Mouse (Mus musculus) gastrocnemius, postnatal 10 days (tissue): ENCODE results near the gene Lage3. TPM values are rescaled to one million over a fixed set of nuclear protein-coding genes. Genes with fewer than 3 reads are reported as not detected.

Source experiments
- microRNA-seq, 2 experiments: library from miRNA; unstranded; fragments of <30 nt; microRNA quantifications; one replicate each; pipeline ENCODE4 v1.2.0; 2021
- total RNA-seq, 2 experiments: library from RNA; stranded (reverse); gene quantifications; 2 replicates each; pipeline ENCODE4 v1.2.3; 2021

Lage3 gene
- total RNA-seq, 2 experiments from 2014 or later, result 40.6 to 45.2 TPM

Small RNA genes lying within 50 kb of the gene (microRNA-seq; reads per million reads assigned to microRNA genes)
- gene Mir7092, result 0 reads per million in 2 experiments

Other genes starting within 250 kb of the Lage3 start
- gene Opn1mw, start 226.2 kb downstream of the Lage3 start, total RNA-seq, result not detected
- gene Mecp2, start 218.3 kb downstream of the Lage3 start, total RNA-seq, result 10 to 100 TPM; 32.5 to 38.9 TPM
- not detected for gene Tex28, start 185.8 kb downstream of the Lage3 start, total RNA-seq
- not detected for gene Tktl1, start 176.4 kb downstream of the Lage3 start, total RNA-seq
- 100 to 1,000 TPM; 113 to 163 TPM for gene Flna, start 103.8 kb downstream of the Lage3 start, total RNA-seq
- 10 to 100 TPM; 23.3 to 25.2 TPM for gene Emd, start 98.9 kb downstream of the Lage3 start, total RNA-seq
- 100 to 1,000 TPM; 163 to 167 TPM for gene Rpl10, start 82.8 kb downstream of the Lage3 start, total RNA-seq
- gene Taz, start 71.7 kb downstream of the Lage3 start, total RNA-seq, result 10 to 100 TPM; 41.7 to 47.4 TPM
- gene Dnase1l1, start 71.3 kb downstream of the Lage3 start, total RNA-seq, result 10 to 100 TPM; 62.8 to 69.4 TPM
- 10 to 100 TPM; 88.7 to 99.7 TPM for gene Atp6ap1, start 56.5 kb downstream of the Lage3 start, total RNA-seq
- 10 to 100 TPM; 44.8 to 50.9 TPM for gene Gdi1, start 48.6 kb downstream of the Lage3 start, total RNA-seq
- 10 to 100 TPM; 27.1 to 31.2 TPM for gene Fam50a, start 40.6 kb downstream of the Lage3 start, total RNA-seq
- 1 to 10 TPM; 2.5 to 5.8 TPM for gene Plxna3, start 24.6 kb downstream of the Lage3 start, total RNA-seq
- gene Ubl4a, start 19.6 kb upstream of the Lage3 start, total RNA-seq, result 10 to 100 TPM; 51.1 to 51.7 TPM
- gene Slc10a3, start 19.7 kb upstream of the Lage3 start, total RNA-seq, result 1 to 10 TPM; 4.8 to 5.6 TPM
- gene Fam3a, start 39.7 kb upstream of the Lage3 start, total RNA-seq, result 10 to 100 TPM; 18.3 to 18.4 TPM
- 10 to 100 TPM; 25.1 to 27.5 TPM for gene Ikbkg, start 39.7 kb upstream of the Lage3 start, total RNA-seq
- 1 to 10 TPM; 6.9 to 8.2 TPM for gene G6pdx, start 75.6 kb upstream of the Lage3 start, total RNA-seq
- not detected for gene Gm6880, start 127.8 kb upstream of the Lage3 start, total RNA-seq
- not detected for gene Olfr1326-ps1, start 221.3 kb upstream of the Lage3 start, total RNA-seq
- gene Olfr1325, start 239.1 kb upstream of the Lage3 start, total RNA-seq, result not detected